Mouse (Mus musculus): Measurements from ENCODE around the gene Mfng.

GRCm38 (mm10) chr15:78789721-78790323 is 16.5 kb upstream of the Mfng start:
- no peak for TF ChIP-seq POLR2A (IDR thresholded peaks at IDR 0.05; ENCODE audit: extremely low read depth, insufficient read depth, low read length)
- no peak for TF ChIP-seq CTCF (IDR thresholded peaks at IDR 0.05; ENCODE audit: extremely low read depth, insufficient read depth, low read length)

All from cortical plate, adult 2 months (tissue).